Mouse (Mus musculus): Measurements from ENCODE around the gene Glipr1l1. TPM values are rescaled to one million over a fixed set of nuclear protein-coding genes. Genes with fewer than 3 reads are reported as not detected.
"Not testable (repeated sequence)": the region's sequence is repeated elsewhere in the genome, so short reads cannot be mapped to it uniquely, and the experiment has no call there.

Gene Glipr1l1
- polyA plus RNA-seq, 2 experiments = not detected

DNA sequence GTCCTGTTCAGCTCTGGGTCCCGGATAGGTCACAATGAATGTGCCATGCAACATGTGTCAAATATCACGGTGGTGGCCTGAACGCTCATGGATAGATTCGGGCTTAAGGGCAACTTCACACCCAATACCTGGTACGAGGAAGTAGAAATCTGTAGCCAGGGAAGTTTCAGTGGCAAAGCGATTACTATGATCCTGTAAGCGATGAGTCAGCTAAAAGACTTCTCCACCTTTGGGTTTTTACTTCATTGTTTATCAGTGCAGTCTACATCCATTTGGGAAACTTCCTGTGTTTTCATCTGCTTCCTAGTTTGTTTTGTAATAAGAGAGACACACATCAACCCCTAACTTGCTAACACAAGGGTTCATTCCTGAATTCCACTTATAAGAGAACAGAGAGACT is 50.4 kb downstream of the Glipr1l1 start:
- Histone ChIP-seq H3K27ac (replicated peaks; ENCODE audit: low read depth, low read length) (no peak overlapping the region), H3K36me3 (ENCODE audit: control insufficient read depth, insufficient read depth, low read length) (no peaks in the 10 kb centered on the region), H3K9ac (ENCODE audit: low read depth, low read length, severe bottlenecking) (no peak overlapping the region), H3K4me2 (replicated peaks; ENCODE audit: low read depth, low read length, severe bottlenecking) (no peak overlapping the region), H3K9me3 (ENCODE audit: control insufficient read depth, low read length) (no peaks in the 10 kb centered on the region), H3K4me1 (ENCODE audit: control insufficient read depth, insufficient read depth, low read length) (no peaks in the 10 kb centered on the region), H3K4me3 (replicated peaks; ENCODE audit: low read length) (no peak overlapping the region), H3K27me3 (ENCODE audit: control insufficient read depth, insufficient read depth, low read length) (no peaks in the 10 kb centered on the region)
- ATAC-seq (ENCODE audit: low FRiP score, low read depth) (no peak), DNase-seq (ENCODE audit: low spot score) (no peak)
- TF ChIP-seq POLR2A (IDR thresholded peaks at IDR 0.05; ENCODE audit: borderline replicate concordance, extremely low read depth, insufficient read depth, insufficient read length) = no peak
- WGBS = 88% methylated on average over 7 of the region's 7 CpGs

DNA sequence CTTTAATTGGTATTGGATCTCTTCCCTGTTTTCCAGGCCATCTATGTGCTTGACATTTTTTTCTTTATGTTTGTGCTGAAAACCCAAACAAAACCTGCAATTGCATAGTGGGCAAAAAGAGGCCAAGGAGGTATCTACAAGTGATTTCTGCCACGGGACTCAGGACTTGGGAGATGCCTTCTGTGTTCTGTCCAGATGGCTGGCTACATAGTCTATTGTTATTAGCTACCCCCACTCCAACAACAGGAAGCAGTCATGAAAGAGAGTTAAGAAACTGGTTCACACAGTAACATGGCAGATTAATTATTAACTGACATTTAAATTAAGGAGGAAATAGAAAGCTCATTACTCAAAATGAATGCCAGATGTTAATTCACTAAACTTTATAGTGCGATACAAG is 65.1 kb downstream of the Glipr1l1 start:
- not testable (repeated sequence) for H3K36me3 ChIP-seq (ENCODE audit: control insufficient read depth, insufficient read depth, low read length)
- WGBS = 30% methylated on average over 2 of the region's 2 CpGs

DNA sequence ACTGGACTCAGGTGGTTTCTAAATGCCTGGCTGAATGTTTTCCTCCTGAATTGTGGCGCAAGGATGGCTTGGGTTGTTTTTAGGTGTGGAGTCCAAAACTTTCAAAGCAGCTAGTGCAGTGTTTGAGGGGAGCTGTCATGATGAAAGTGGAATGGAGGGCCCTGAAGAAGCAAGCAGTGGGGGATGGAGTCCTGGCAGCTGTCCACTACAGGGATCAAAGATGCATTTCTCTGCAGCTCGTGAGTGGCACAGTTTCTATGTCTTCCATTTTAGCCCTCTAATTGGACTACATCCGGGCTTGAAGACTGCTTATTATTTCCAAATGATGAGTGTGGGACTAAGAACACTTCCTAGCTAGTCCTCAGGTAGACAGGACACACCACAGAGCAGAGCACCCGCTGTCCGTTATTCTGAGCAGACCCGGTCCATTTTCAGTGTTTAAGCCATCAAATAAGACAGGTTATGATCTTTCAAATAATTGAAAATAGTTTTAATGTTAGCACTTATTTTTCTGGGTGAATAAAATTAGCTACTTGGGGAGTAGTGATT is 67.8 kb downstream of the Glipr1l1 start:
- WGBS = 58% methylated on average over 6 of the region's 6 CpGs
- not testable (repeated sequence) for ATAC-seq (ENCODE audit: low FRiP score, low read depth); H3K27me3 ChIP-seq (ENCODE audit: control insufficient read depth, insufficient read depth, low read length); H3K4me1 ChIP-seq (ENCODE audit: control insufficient read depth, insufficient read depth, low read length); H3K4me2 ChIP-seq (replicated peaks; ENCODE audit: low read depth, low read length, severe bottlenecking); DNase-seq (ENCODE audit: low spot score); H3K9ac ChIP-seq (ENCODE audit: low read depth, low read length, severe bottlenecking); H3K36me3 ChIP-seq (ENCODE audit: control insufficient read depth, insufficient read depth, low read length); H3K4me3 ChIP-seq (replicated peaks; ENCODE audit: low read length); H3K27ac ChIP-seq (replicated peaks; ENCODE audit: low read depth, low read length); H3K9me3 ChIP-seq (ENCODE audit: control insufficient read depth, low read length)

More for the DNA sequence above, 65.1 kb downstream of the Glipr1l1 start:
- H3K27me3 ChIP-seq (ENCODE audit: control insufficient read depth, insufficient read depth, low read length); H3K27ac ChIP-seq (replicated peaks; ENCODE audit: low read depth, low read length); H3K4me3 ChIP-seq (replicated peaks; ENCODE audit: low read length); DNase-seq (ENCODE audit: low spot score); H3K9me3 ChIP-seq (ENCODE audit: control insufficient read depth, low read length); H3K4me1 ChIP-seq (ENCODE audit: control insufficient read depth, insufficient read depth, low read length); H3K9ac ChIP-seq (ENCODE audit: low read depth, low read length, severe bottlenecking); H3K4me2 ChIP-seq (replicated peaks; ENCODE audit: low read depth, low read length, severe bottlenecking); ATAC-seq (ENCODE audit: low FRiP score, low read depth): not testable (repeated sequence)

Other genes starting within 250 kb of the Glipr1l1 start
- gene Krr1, start 87.5 kb upstream of the Glipr1l1 start, polyA plus RNA-seq (2012; rRNA removed) = 20.1 and 29.6 TPM in 2 replicates
- 41.3 and 43.7 TPM in 2 replicates for gene Krr1, start 87.5 kb upstream of the Glipr1l1 start, polyA plus RNA-seq (2014; fragmentation: Nextera tagmentation; extraction: Ambion mirVana)
- 3.3 and 6.3 TPM in 2 replicates for gene Glipr1, start 57.6 kb upstream of the Glipr1l1 start, polyA plus RNA-seq (2012; rRNA removed)
- gene Glipr1, start 57.6 kb upstream of the Glipr1l1 start, polyA plus RNA-seq (2014; fragmentation: Nextera tagmentation; extraction: Ambion mirVana) = 2.7 and 5.1 TPM in 2 replicates
- gene Glipr1l2, start 23.2 kb downstream of the Glipr1l1 start, polyA plus RNA-seq (2012; rRNA removed) = not detected in 2 replicates
- gene Glipr1l2, start 23.2 kb downstream of the Glipr1l1 start, polyA plus RNA-seq (2014; fragmentation: Nextera tagmentation; extraction: Ambion mirVana) = not detected in 2 replicates
- not detected in 2 replicates for gene Glipr1l3, start 100.1 kb downstream of the Glipr1l1 start, polyA plus RNA-seq (2012; rRNA removed)
- gene Glipr1l3, start 100.1 kb downstream of the Glipr1l1 start, polyA plus RNA-seq (2014; fragmentation: Nextera tagmentation; extraction: Ambion mirVana) = not detected in 2 replicates
- 0.37 and 0.40 TPM in 2 replicates for gene Caps2, start 103.4 kb downstream of the Glipr1l1 start, polyA plus RNA-seq (2012; rRNA removed)
- 0.28 and 0.33 TPM in 2 replicates for gene Caps2, start 103.4 kb downstream of the Glipr1l1 start, polyA plus RNA-seq (2014; fragmentation: Nextera tagmentation; extraction: Ambion mirVana)
- gene Kcnc2, start 210.9 kb downstream of the Glipr1l1 start, polyA plus RNA-seq (2012; rRNA removed) = 0.57 and 0.76 TPM in 2 replicates
- gene Kcnc2, start 210.9 kb downstream of the Glipr1l1 start, polyA plus RNA-seq (2014; fragmentation: Nextera tagmentation; extraction: Ambion mirVana) = 0.53 and 0.54 TPM in 2 replicates

All from limb, embryonic 14.5 days (tissue).